Mouse (Mus musculus): ENCODE results near the gene Kcnc3. TPM values are rescaled to one million over a fixed set of nuclear protein-coding genes. Genes with fewer than 3 reads are reported as not detected.
A peak's percentile ranks its signal among the peaks of the same experiment; 100 is the strongest.

Gene Kcnc3
- total and polyA plus RNA-seq, 2 experiments from 2014 or later, result 8.0 to 37.0 TPM

DNA sequence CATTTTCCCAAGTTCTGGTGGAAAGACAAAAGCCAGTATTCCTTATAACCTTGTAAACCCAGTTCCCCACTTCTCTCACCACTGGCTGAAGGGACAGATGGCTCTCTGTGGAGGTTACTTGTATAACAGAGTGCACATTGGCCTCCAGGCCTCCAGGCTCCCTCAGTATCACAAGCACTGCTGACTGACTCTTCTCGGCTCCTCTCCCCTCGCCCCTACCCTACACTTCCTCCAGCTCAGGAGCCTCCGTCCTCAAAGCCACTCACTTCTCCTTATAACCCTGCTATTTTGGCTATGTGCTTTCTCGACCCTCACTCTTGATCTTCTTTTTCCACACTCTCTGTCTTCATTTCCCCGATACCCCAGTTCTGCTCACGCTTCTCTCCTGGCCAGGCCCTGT is 25.1 kb upstream of the Kcnc3 start:
- Histone ChIP-seq H3K4me2 (ENCODE audit: low read depth, low read length) (no peak overlapping the region), H3K27me3 (ENCODE audit: insufficient read depth, low read length) (no peaks in the 10 kb centered on the region), H3K4me1 (ENCODE audit: insufficient read depth, low read length) (no peaks in the 10 kb centered on the region), H3K4me3 (ENCODE audit: low read length) (no peak overlapping the region), H3K27ac (no peak overlapping the region), H3K36me3 (ENCODE audit: insufficient read depth, low read length) (no peaks in the 10 kb centered on the region), H3K9ac (replicated peaks; ENCODE audit: low read length) (no peak overlapping the region), H3K9me3 (ENCODE audit: low read length) (no peaks in the 10 kb centered on the region)
- DNase-seq (ENCODE audit: low spot score) (no peak), ATAC-seq (no peak)
- WGBS, result 72% methylated on average over 6 of the region's 6 CpGs
- TF ChIP-seq CTCF (IDR thresholded peaks at IDR 0.05; ENCODE audit: low read depth), result no peak

DNA sequence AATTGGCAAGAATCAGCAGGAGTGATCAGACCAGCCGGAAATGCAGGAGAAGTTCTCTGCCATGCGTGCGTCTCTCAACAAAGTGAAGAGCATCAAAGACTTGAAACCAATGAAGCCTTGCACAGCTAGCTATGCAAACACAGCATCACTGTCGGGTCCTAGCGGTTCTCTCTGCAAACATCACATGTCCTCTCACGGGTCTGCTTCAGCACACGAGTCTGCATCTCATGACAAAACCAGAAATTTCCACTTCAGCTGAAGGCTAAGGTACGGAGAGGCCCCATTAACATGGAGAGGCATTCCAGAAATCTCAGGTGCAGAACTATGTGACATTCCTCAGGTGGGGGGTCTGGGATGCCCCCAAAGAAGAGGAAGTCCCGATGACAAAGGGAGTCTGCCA is 21.7 kb upstream of the Kcnc3 start:
- no peak overlapping the region for H3K4me3 ChIP-seq (ENCODE audit: low read length)
- H3K36me3 ChIP-seq (ENCODE audit: insufficient read depth, low read length), result no peaks in the 10 kb centered on the region
- no peak for TF ChIP-seq CTCF (IDR thresholded peaks at IDR 0.05; ENCODE audit: low read depth)
- no peaks in the 10 kb centered on the region for H3K27me3 ChIP-seq (ENCODE audit: insufficient read depth, low read length)
- WGBS, result 77% methylated on average over 9 of the region's 9 CpGs
- no peaks in the 10 kb centered on the region for H3K4me1 ChIP-seq (ENCODE audit: insufficient read depth, low read length)
- DNase-seq (ENCODE audit: low spot score) (no peak), ATAC-seq (no peak)
- H3K27ac ChIP-seq, result no peak overlapping the region
- no peaks in the 10 kb centered on the region for H3K9me3 ChIP-seq (ENCODE audit: low read length)
- H3K4me2 ChIP-seq (ENCODE audit: low read depth, low read length), result no peak overlapping the region
- no peak overlapping the region for H3K9ac ChIP-seq (replicated peaks; ENCODE audit: low read length)

DNA sequence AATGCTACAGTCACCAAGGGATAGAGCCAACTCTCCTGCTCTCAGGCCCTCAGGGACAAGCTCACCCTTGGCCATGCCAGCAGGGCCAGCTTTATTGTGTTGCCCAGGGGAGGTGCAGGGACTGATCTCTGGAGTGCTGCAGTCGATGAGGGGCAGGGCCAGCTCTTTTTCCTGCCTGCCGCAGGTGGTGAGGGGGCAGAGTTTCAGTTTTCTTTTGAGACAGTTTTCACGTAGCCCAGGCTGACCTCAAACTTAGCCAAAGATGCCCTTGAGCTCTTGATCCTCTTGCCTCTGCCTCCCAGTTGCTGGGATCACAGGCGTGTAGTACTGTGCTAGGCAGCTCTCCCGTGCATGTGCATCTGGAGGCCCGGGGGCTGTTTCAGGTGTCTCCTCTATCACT is 19.5 kb upstream of the Kcnc3 start:
- DNase-seq (ENCODE audit: low spot score) (no peak), ATAC-seq (no peak)
- H3K36me3 ChIP-seq (ENCODE audit: insufficient read depth, low read length), result no peaks in the 10 kb centered on the region
- TF ChIP-seq CTCF (IDR thresholded peaks at IDR 0.05; ENCODE audit: low read depth), result no peak
- no peak overlapping the region for H3K27ac ChIP-seq
- WGBS, result 89% methylated on average over 6 of the region's 6 CpGs
- H3K9me3 ChIP-seq (ENCODE audit: low read length), result no peaks in the 10 kb centered on the region
- no peaks in the 10 kb centered on the region for H3K4me1 ChIP-seq (ENCODE audit: insufficient read depth, low read length)
- no peak overlapping the region for H3K9ac ChIP-seq (replicated peaks; ENCODE audit: low read length)
- no peak overlapping the region for H3K4me3 ChIP-seq (ENCODE audit: low read length)
- no peaks in the 10 kb centered on the region for H3K27me3 ChIP-seq (ENCODE audit: insufficient read depth, low read length)
- H3K4me2 ChIP-seq (ENCODE audit: low read depth, low read length), result no peak overlapping the region

DNA sequence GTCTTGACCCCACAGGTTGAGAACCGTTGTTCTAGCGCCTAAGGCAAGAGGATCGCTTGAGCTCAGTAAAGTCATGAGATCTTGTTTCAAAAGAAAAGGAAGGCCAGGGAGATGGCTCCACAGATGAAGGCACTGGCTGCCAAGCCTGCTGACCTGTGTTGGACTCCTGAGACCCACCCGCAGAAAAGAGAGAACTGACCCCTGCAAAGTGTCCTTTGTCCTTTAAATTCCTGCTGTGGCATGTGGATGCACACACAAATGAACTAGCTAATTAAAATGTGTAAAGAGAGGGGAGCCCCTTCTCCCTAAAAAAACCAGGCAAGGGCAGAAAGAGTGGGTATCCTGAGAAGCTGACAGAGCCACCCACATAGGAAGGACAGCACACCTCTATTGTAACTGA is 18.7 kb upstream of the Kcnc3 start:
- Histone ChIP-seq H3K36me3 (ENCODE audit: insufficient read depth, low read length) (no peaks in the 10 kb centered on the region), H3K27me3 (ENCODE audit: insufficient read depth, low read length) (no peaks in the 10 kb centered on the region), H3K9me3 (ENCODE audit: low read length) (no peaks in the 10 kb centered on the region), H3K4me1 (ENCODE audit: insufficient read depth, low read length) (no peaks in the 10 kb centered on the region), H3K9ac (replicated peaks; ENCODE audit: low read length) (no peak overlapping the region), H3K4me2 (ENCODE audit: low read depth, low read length) (no peak overlapping the region), H3K27ac (no peak overlapping the region), H3K4me3 (ENCODE audit: low read length) (no peak overlapping the region)
- 23% methylated on average over 4 of the region's 4 CpGs for WGBS
- no peak for TF ChIP-seq CTCF (IDR thresholded peaks at IDR 0.05; ENCODE audit: low read depth)
- ATAC-seq, result no peak
- no peak for DNase-seq (ENCODE audit: low spot score)

DNA sequence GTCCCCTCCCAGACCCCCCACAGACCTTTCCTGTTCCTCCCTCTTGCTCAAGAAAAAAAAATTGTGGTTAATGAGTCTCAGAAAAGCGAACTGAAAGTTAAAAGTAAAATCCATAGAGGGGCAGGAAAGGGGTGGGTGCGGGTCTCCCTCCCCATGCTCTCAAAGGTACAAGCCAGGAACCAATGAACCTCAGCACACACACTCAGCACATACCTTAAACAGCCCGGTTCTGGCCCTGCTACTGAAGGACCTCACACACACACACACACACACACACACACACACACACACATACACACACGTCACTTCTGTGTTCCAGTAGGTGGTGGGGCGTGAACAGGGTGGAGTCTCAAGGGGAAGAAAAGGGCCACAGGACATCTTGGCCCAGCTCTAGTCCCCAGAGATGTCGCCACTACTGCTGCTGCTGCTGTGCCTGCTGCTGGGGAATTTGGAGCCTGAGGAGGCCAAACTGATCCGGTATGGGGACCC is 18.2 kb upstream of the Kcnc3 start, which contains the start of gene Napsa:
Gene Napsa, plus strand, starts transcription at position 168 of the 489 bp plus-strand sequence.
- Histone ChIP-seq H3K4me1 (ENCODE audit: insufficient read depth, low read length) (no peaks in the 10 kb centered on the region), H3K9me3 (ENCODE audit: low read length) (no peaks in the 10 kb centered on the region), H3K36me3 (ENCODE audit: insufficient read depth, low read length) (no peaks in the 10 kb centered on the region), H3K27ac (no peak within 1 kb of the TSS), H3K4me2 (ENCODE audit: low read depth, low read length) (no peak within 1 kb of the TSS), H3K27me3 (ENCODE audit: insufficient read depth, low read length) (no peaks in the 10 kb centered on the region), H3K9ac (replicated peaks; ENCODE audit: low read length) (no peak within 1 kb of the TSS), H3K4me3 (ENCODE audit: low read length) (no peak within 1 kb of the TSS)
- ATAC-seq (no peak), DNase-seq (ENCODE audit: low spot score) (no peak)
- TF ChIP-seq CTCF (IDR thresholded peaks at IDR 0.05; ENCODE audit: low read depth), result no peak
- WGBS, result 32% methylated on average over 7 of the region's 7 CpGs

DNA sequence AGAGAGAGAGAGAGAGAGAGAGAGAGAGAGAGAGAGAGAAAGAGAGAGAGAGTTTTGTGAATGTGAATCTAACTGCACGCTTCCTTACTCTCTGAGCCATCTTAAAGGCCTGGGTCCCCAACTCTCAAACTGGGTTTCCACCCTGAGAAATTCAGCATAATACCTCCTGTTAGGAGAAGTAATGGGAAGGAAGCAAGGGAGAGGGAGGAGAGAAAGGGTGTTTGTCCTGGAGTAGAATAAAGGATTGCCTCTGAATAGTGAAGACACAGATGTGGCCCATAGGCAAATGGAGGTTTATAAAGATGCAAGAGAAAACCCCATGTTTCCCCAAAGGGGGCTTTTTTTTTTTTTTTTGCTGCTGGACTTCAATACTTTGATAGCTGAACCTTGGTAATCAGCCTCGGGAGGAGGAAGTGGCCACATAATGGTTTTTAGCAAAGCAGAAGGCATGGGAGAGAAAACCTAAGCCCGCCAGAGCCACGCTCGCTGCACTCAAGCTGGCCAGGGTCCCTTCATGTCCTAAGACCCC is 17.4 kb upstream of the Kcnc3 start:
- H3K36me3 ChIP-seq (ENCODE audit: insufficient read depth, low read length), result no peaks in the 10 kb centered on the region
- 76% methylated on average over 5 of the region's 5 CpGs for WGBS
- no peak for ATAC-seq

DNA sequence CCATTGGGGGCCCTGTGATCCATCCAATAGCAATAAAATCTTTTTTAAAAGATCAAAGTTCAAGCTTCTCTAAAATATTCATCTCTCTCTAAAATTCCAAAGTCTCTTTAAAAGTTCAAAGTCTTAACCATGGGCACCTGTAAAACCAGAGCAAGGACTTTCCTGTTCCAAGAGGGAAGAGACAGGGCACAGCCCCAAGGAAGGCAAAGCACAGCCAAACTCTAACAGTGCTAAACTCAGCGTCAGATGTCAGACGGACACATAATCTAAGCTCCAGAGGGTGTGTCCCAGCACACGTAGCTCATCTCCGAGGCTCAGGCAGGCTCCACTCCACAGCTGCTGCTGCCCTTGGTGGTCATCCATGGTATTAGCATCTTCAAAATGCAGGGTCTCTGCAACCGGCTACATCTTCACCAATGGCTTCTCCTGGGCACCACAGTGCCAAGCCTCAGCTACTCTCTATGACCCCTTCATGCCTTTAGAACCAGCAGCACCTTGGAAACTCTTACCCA is 14.1 kb upstream of the Kcnc3 start:
- Histone ChIP-seq H3K27me3 (ENCODE audit: insufficient read depth, low read length) (no peaks in the 10 kb centered on the region), H3K9me3 (ENCODE audit: low read length) (no peaks in the 10 kb centered on the region), H3K4me1 (ENCODE audit: insufficient read depth, low read length) (no peaks in the 10 kb centered on the region), H3K4me2 (ENCODE audit: low read depth, low read length) (no peak overlapping the region), H3K36me3 (ENCODE audit: insufficient read depth, low read length) (no peaks in the 10 kb centered on the region), H3K4me3 (ENCODE audit: low read length) (no peak overlapping the region), H3K27ac (no peak overlapping the region), H3K9ac (replicated peaks; ENCODE audit: low read length) (no peak overlapping the region)
- DNase-seq (ENCODE audit: low spot score) (no peak), ATAC-seq (no peak)
- peak; percentile 35; the same call in 1 of the 2 replicates for TF ChIP-seq CTCF (IDR thresholded peaks at IDR 0.05; ENCODE audit: low read depth)
- 30% methylated on average over 5 of the region's 5 CpGs for WGBS

More for the DNA sequence above, 17.4 kb upstream of the Kcnc3 start:
- no peak overlapping the region for H3K9ac ChIP-seq (replicated peaks; ENCODE audit: low read length)
- no peak for DNase-seq (ENCODE audit: low spot score)
- no peaks in the 10 kb centered on the region for H3K9me3 ChIP-seq (ENCODE audit: low read length)
- no peak overlapping the region for H3K27ac ChIP-seq
- no peaks in the 10 kb centered on the region for H3K4me1 ChIP-seq (ENCODE audit: insufficient read depth, low read length)
- no peaks in the 10 kb centered on the region for H3K27me3 ChIP-seq (ENCODE audit: insufficient read depth, low read length)
- H3K4me3 ChIP-seq (ENCODE audit: low read length), result no peak overlapping the region
- H3K4me2 ChIP-seq (ENCODE audit: low read depth, low read length), result no peak overlapping the region
- no peak for TF ChIP-seq CTCF (IDR thresholded peaks at IDR 0.05; ENCODE audit: low read depth)

Measured in hindbrain, postnatal 0 days (tissue).